Mouse (Mus musculus): ENCODE results near the gene Vps53. TPM values are rescaled to one million over a fixed set of nuclear protein-coding genes. Genes with fewer than 3 reads are reported as not detected.

Vps53 gene
- total RNA-seq, 1 experiment from 2014 or later: 47.8 TPM

- no peak for ATAC-seq (replicated peaks in 1 of 2; ENCODE audit: insufficient read depth in 1 of 2, low FRiP score in 2 of 2, low TSS enrichment in 1 of 2, low read depth in 1 of 2, poor library complexity in 2 of 2, severe bottlenecking in 2 of 2)
These were observed 95.5 kb downstream of the Vps53 start for GRCm38 (mm10) chr11:76083941-76084367.

GRCm38 (mm10) chr11:76081048-76081640, 98.3 kb downstream of the Vps53 start:
- no peak for ATAC-seq (replicated peaks in 1 of 2; ENCODE audit: insufficient read depth in 1 of 2, low FRiP score in 2 of 2, low TSS enrichment in 1 of 2, low read depth in 1 of 2, poor library complexity in 2 of 2, severe bottlenecking in 2 of 2)

GRCm38 (mm10) chr11:76080293-76080692, 99.2 kb downstream of the Vps53 start:
- no peak for ATAC-seq (replicated peaks in 1 of 2; ENCODE audit: insufficient read depth in 1 of 2, low FRiP score in 2 of 2, low TSS enrichment in 1 of 2, low read depth in 1 of 2, poor library complexity in 2 of 2, severe bottlenecking in 2 of 2)

- no peak for ATAC-seq (replicated peaks in 1 of 2; ENCODE audit: insufficient read depth in 1 of 2, low FRiP score in 2 of 2, low TSS enrichment in 1 of 2, low read depth in 1 of 2, poor library complexity in 2 of 2, severe bottlenecking in 2 of 2)
These were observed 102.1 kb downstream of the Vps53 start for GRCm38 (mm10) chr11:76077341-76077740.

- ATAC-seq (replicated peaks in 1 of 2; ENCODE audit: insufficient read depth in 1 of 2, low FRiP score in 2 of 2, low TSS enrichment in 1 of 2, low read depth in 1 of 2, poor library complexity in 2 of 2, severe bottlenecking in 2 of 2): no peak
These were observed 105.0 kb downstream of the Vps53 start for GRCm38 (mm10) chr11:76074296-76075093.

- ATAC-seq (replicated peaks in 1 of 2; ENCODE audit: insufficient read depth in 1 of 2, low FRiP score in 2 of 2, low TSS enrichment in 1 of 2, low read depth in 1 of 2, poor library complexity in 2 of 2, severe bottlenecking in 2 of 2): no peak
These were observed 109.6 kb downstream of the Vps53 start for GRCm38 (mm10) chr11:76069816-76070215.

- ATAC-seq (replicated peaks in 1 of 2; ENCODE audit: insufficient read depth in 1 of 2, low FRiP score in 2 of 2, low TSS enrichment in 1 of 2, low read depth in 1 of 2, poor library complexity in 2 of 2, severe bottlenecking in 2 of 2): no peak
These were observed 112.8 kb downstream of the Vps53 start for GRCm38 (mm10) chr11:76066563-76067156.

GRCm38 (mm10) chr11:76065521-76066095, 113.8 kb downstream of the Vps53 start:
- no peak for ATAC-seq (replicated peaks in 1 of 2; ENCODE audit: insufficient read depth in 1 of 2, low FRiP score in 2 of 2, low TSS enrichment in 1 of 2, low read depth in 1 of 2, poor library complexity in 2 of 2, severe bottlenecking in 2 of 2)

GRCm38 (mm10) chr11:76064411-76064810, 115.0 kb downstream of the Vps53 start:
- ATAC-seq (replicated peaks in 1 of 2; ENCODE audit: insufficient read depth in 1 of 2, low FRiP score in 2 of 2, low TSS enrichment in 1 of 2, low read depth in 1 of 2, poor library complexity in 2 of 2, severe bottlenecking in 2 of 2): peak; percentile 87

GRCm38 (mm10) chr11:76060906-76061305, 118.5 kb downstream of the Vps53 start:
- ATAC-seq (replicated peaks in 1 of 2; ENCODE audit: insufficient read depth in 1 of 2, low FRiP score in 2 of 2, low TSS enrichment in 1 of 2, low read depth in 1 of 2, poor library complexity in 2 of 2, severe bottlenecking in 2 of 2): no peak

GRCm38 (mm10) chr11:76059971-76060370, 119.5 kb downstream of the Vps53 start:
- no peak for ATAC-seq (replicated peaks in 1 of 2; ENCODE audit: insufficient read depth in 1 of 2, low FRiP score in 2 of 2, low TSS enrichment in 1 of 2, low read depth in 1 of 2, poor library complexity in 2 of 2, severe bottlenecking in 2 of 2)

- ATAC-seq (replicated peaks in 1 of 2; ENCODE audit: insufficient read depth in 1 of 2, low FRiP score in 2 of 2, low TSS enrichment in 1 of 2, low read depth in 1 of 2, poor library complexity in 2 of 2, severe bottlenecking in 2 of 2): no peak
These were observed 123.0 kb downstream of the Vps53 start for GRCm38 (mm10) chr11:76056487-76056886.

- no peak for ATAC-seq (replicated peaks in 1 of 2; ENCODE audit: insufficient read depth in 1 of 2, low FRiP score in 2 of 2, low TSS enrichment in 1 of 2, low read depth in 1 of 2, poor library complexity in 2 of 2, severe bottlenecking in 2 of 2)
These were observed 127.0 kb downstream of the Vps53 start for GRCm38 (mm10) chr11:76052496-76052895.

- no peak for ATAC-seq (replicated peaks in 1 of 2; ENCODE audit: insufficient read depth in 1 of 2, low FRiP score in 2 of 2, low TSS enrichment in 1 of 2, low read depth in 1 of 2, poor library complexity in 2 of 2, severe bottlenecking in 2 of 2)
These were observed 128.4 kb downstream of the Vps53 start for GRCm38 (mm10) chr11:76050967-76051512.

- ATAC-seq (replicated peaks in 1 of 2; ENCODE audit: insufficient read depth in 1 of 2, low FRiP score in 2 of 2, low TSS enrichment in 1 of 2, low read depth in 1 of 2, poor library complexity in 2 of 2, severe bottlenecking in 2 of 2): no peak
These were observed 128.9 kb downstream of the Vps53 start for GRCm38 (mm10) chr11:76050509-76050908.

GRCm38 (mm10) chr11:76045367-76045766, 134.1 kb downstream of the Vps53 start:
- ATAC-seq (replicated peaks in 1 of 2; ENCODE audit: insufficient read depth in 1 of 2, low FRiP score in 2 of 2, low TSS enrichment in 1 of 2, low read depth in 1 of 2, poor library complexity in 2 of 2, severe bottlenecking in 2 of 2): no peak

- ATAC-seq (replicated peaks in 1 of 2; ENCODE audit: insufficient read depth in 1 of 2, low FRiP score in 2 of 2, low TSS enrichment in 1 of 2, low read depth in 1 of 2, poor library complexity in 2 of 2, severe bottlenecking in 2 of 2): no peak
These were observed 135.0 kb downstream of the Vps53 start for GRCm38 (mm10) chr11:76044468-76044867.

- no peak for ATAC-seq (replicated peaks in 1 of 2; ENCODE audit: insufficient read depth in 1 of 2, low FRiP score in 2 of 2, low TSS enrichment in 1 of 2, low read depth in 1 of 2, poor library complexity in 2 of 2, severe bottlenecking in 2 of 2)
These were observed 136.6 kb downstream of the Vps53 start for GRCm38 (mm10) chr11:76042882-76043281.

Measured in hematopoietic stem cell, adult 5-6 weeks (primary cell).